Mouse (Mus musculus): ENCODE results near the gene Smoc2. TPM values are rescaled to one million over a fixed set of nuclear protein-coding genes. Genes with fewer than 3 reads are reported as not detected.

The Smoc2 gene
- total and polyA plus RNA-seq, 2 experiments from 2014 or later = 4.7 to 4.8 TPM

- H3K36me3 ChIP-seq (ENCODE audit: insufficient read depth) = no peaks in the 10 kb centered on the region
- ATAC-seq (peak; percentile 95), DNase-seq (peak; percentile 86)
- WGBS = 56% methylated on average over 5 of the region's 5 CpGs
- no peak for TF ChIP-seq CTCF (IDR thresholded peaks at IDR 0.05; ENCODE audit: low read depth)
- H3K9me3 ChIP-seq (ENCODE audit: low read length) = no peaks in the 10 kb centered on the region
- no peak overlapping the region for H3K27ac ChIP-seq (ENCODE audit: low read depth, low read length)
- no peak overlapping the region for H3K4me2 ChIP-seq (ENCODE audit: low read depth)
- no peaks in the 10 kb centered on the region for H3K27me3 ChIP-seq (ENCODE audit: insufficient read depth, low read length)
- peaks cover 3% of the 10 kb centered on the region; the same call in 1 of the 2 replicates for H3K4me1 ChIP-seq (ENCODE audit: insufficient read depth)
- H3K4me3 ChIP-seq (ENCODE audit: low read depth, low read length) = no peak overlapping the region
- no peak overlapping the region for H3K9ac ChIP-seq
Measured at GRCm38 (mm10) chr17:14370476-14370875, 91.2 kb downstream of the Smoc2 start.

- peaks cover 3% of the 10 kb centered on the region; the same call in 1 of the 2 replicates for H3K4me1 ChIP-seq (ENCODE audit: insufficient read depth)
- H3K27me3 ChIP-seq (ENCODE audit: insufficient read depth, low read length) = no peaks in the 10 kb centered on the region
- no peak overlapping the region for H3K9ac ChIP-seq
- DNase-seq (no peak), ATAC-seq (no peak)
- H3K9me3 ChIP-seq (ENCODE audit: low read length) = no peaks in the 10 kb centered on the region
- 71% methylated on average over 6 of the region's 6 CpGs for WGBS
- H3K4me2 ChIP-seq (ENCODE audit: low read depth) = no peak overlapping the region
- no peak overlapping the region for H3K4me3 ChIP-seq (ENCODE audit: low read depth, low read length)
- no peak overlapping the region for H3K27ac ChIP-seq (ENCODE audit: low read depth, low read length)
- no peaks in the 10 kb centered on the region for H3K36me3 ChIP-seq (ENCODE audit: insufficient read depth)
- TF ChIP-seq CTCF (IDR thresholded peaks at IDR 0.05; ENCODE audit: low read depth) = no peak
Measured at GRCm38 (mm10) chr17:14371606-14372005, 92.3 kb downstream of the Smoc2 start.

- Histone ChIP-seq H3K27ac (ENCODE audit: low read depth, low read length) (no peak overlapping the region), H3K4me2 (ENCODE audit: low read depth) (0 out of 2 replicates have a peak overlapping the region, but pooled peaks have one; percentile 15), H3K36me3 (ENCODE audit: insufficient read depth) (no peaks in the 10 kb centered on the region), H3K9ac (no peak overlapping the region), H3K9me3 (ENCODE audit: low read length) (no peaks in the 10 kb centered on the region), H3K4me1 (ENCODE audit: insufficient read depth) (peaks cover 3% of the 10 kb centered on the region; the same call in 1 of the 2 replicates), H3K4me3 (ENCODE audit: low read depth, low read length) (no peak overlapping the region), H3K27me3 (ENCODE audit: insufficient read depth, low read length) (no peaks in the 10 kb centered on the region)
- ATAC-seq = no peak
- 49% methylated on average over 25 of the region's 25 CpGs for WGBS
- peak; percentile 31 for DNase-seq
- no peak for TF ChIP-seq CTCF (IDR thresholded peaks at IDR 0.05; ENCODE audit: low read depth)
Measured at GRCm38 (mm10) chr17:14372324-14373145, 93.2 kb downstream of the Smoc2 start.

DNA sequence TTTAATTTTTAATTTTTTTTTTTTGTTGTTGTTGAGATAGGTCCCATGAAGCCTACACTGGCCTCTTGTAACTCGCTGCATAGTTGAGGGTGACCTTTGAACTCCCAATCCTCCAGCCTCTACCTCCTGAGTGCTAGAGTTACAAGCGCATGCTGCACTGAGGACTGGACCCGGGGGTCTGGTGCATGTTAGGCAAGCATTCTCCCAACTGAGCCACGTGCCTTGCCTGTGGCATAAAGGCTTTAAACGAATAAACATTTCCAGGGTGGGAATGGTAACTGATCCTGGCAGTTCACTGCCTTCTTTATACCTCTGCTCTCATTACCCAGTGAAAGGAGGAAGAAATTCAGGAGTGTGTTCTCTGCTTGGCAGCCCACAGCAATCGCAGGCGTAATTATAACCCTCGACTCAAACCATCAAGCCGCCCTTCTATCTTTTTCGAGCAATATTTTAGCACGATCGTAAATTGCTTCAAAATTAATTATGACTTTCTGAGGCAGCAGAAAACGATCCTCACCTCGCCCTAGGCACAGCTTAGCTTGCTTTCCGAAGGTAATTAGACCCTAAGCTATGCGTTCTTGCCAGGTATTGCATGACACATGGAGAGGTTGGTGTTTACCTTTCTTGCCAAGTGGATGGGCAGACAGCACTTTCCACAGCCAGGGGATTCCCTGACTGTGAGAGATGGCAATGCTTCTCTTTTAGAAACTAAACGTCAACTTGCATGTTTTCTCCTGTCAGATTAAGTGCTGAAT, 99.6 kb downstream of the Smoc2 start:
- Histone ChIP-seq H3K36me3 (ENCODE audit: insufficient read depth) (no peaks in the 10 kb centered on the region), H3K9me3 (ENCODE audit: low read length) (no peaks in the 10 kb centered on the region), H3K27me3 (ENCODE audit: insufficient read depth, low read length) (no peaks in the 10 kb centered on the region), H3K27ac (ENCODE audit: low read depth, low read length) (no peak overlapping the region), H3K9ac (no peak overlapping the region), H3K4me2 (ENCODE audit: low read depth) (no peak overlapping the region), H3K4me3 (ENCODE audit: low read depth, low read length) (no peak overlapping the region), H3K4me1 (ENCODE audit: insufficient read depth) (peaks cover 5% of the 10 kb centered on the region; the same call in 1 of the 2 replicates)
- WGBS = 53% methylated on average over 17 of the region's 17 CpGs
- peak; percentile 32; the same call in 1 of the 2 replicates for ATAC-seq
- DNase-seq = peak; percentile 26
- TF ChIP-seq CTCF (IDR thresholded peaks at IDR 0.05; ENCODE audit: low read depth) = no peak

- peak; percentile 84 for ATAC-seq
- WGBS = 72% methylated on average over 2 of the region's 2 CpGs
Measured at GRCm38 (mm10) chr17:14379518-14379917, 100.2 kb downstream of the Smoc2 start.

GRCm38 (mm10) chr17:14379966-14380365, 100.7 kb downstream of the Smoc2 start:
- no peak overlapping the region for H3K4me3 ChIP-seq (ENCODE audit: low read depth, low read length)
- no peaks in the 10 kb centered on the region for H3K36me3 ChIP-seq (ENCODE audit: insufficient read depth)
- 86% methylated on average over 3 of the region's 3 CpGs for WGBS
- H3K4me2 ChIP-seq (ENCODE audit: low read depth) = no peak overlapping the region
- H3K4me1 ChIP-seq (ENCODE audit: insufficient read depth) = peaks cover 5% of the 10 kb centered on the region; the same call in 1 of the 2 replicates
- H3K27ac ChIP-seq (ENCODE audit: low read depth, low read length) = no peak overlapping the region
- no peak for TF ChIP-seq CTCF (IDR thresholded peaks at IDR 0.05; ENCODE audit: low read depth)
- DNase-seq (no peak), ATAC-seq (no peak)
- no peaks in the 10 kb centered on the region for H3K9me3 ChIP-seq (ENCODE audit: low read length)
- H3K9ac ChIP-seq = no peak overlapping the region
- H3K27me3 ChIP-seq (ENCODE audit: insufficient read depth, low read length) = no peaks in the 10 kb centered on the region

More at GRCm38 (mm10) chr17:14379518-14379917, 100.2 kb downstream of the Smoc2 start:
- H3K9ac ChIP-seq = no peak overlapping the region
- H3K4me2 ChIP-seq (ENCODE audit: low read depth) = no peak overlapping the region
- no peak for TF ChIP-seq CTCF (IDR thresholded peaks at IDR 0.05; ENCODE audit: low read depth)
- H3K27me3 ChIP-seq (ENCODE audit: insufficient read depth, low read length) = no peaks in the 10 kb centered on the region
- H3K9me3 ChIP-seq (ENCODE audit: low read length) = no peaks in the 10 kb centered on the region
- peak; percentile 10 for DNase-seq
- peaks cover 5% of the 10 kb centered on the region; the same call in 1 of the 2 replicates for H3K4me1 ChIP-seq (ENCODE audit: insufficient read depth)
- H3K36me3 ChIP-seq (ENCODE audit: insufficient read depth) = no peaks in the 10 kb centered on the region
- no peak overlapping the region for H3K4me3 ChIP-seq (ENCODE audit: low read depth, low read length)
- no peak overlapping the region for H3K27ac ChIP-seq (ENCODE audit: low read depth, low read length)

Data from forebrain, postnatal 0 days (tissue).